Mouse (Mus musculus): Measurements from ENCODE around the gene Nat8f5. TPM values are rescaled to one million over a fixed set of nuclear protein-coding genes. Genes with fewer than 3 reads are reported as not detected.
"Not testable (repeated sequence)": the region's sequence is repeated elsewhere in the genome, so short reads cannot be mapped to it uniquely, and the experiment has no call there.

The Nat8f5 gene
- total RNA-seq (2021), result 1 to 10 TPM; 5.3 to 6.9 TPM

DNA sequence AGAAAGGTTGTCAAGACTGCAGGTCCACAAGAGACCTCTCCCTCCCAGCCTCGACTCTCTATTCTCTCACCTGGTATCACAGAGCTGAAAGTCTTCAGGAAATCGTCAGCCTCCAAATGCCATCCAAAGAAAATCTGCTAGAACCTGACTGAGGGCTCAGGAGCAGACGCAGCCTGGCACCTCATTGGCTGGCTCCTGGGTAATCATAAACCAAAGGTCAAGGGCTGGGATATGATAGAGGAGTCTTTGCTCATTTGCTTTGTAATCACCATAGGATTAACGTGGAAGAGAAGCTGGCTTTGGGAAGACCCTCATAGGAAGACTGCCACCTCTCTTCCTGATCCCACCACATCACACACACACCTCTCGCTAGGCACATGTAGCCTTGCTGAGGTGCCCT lies at the start of gene Nat8f5, which contains the start of gene Nat8f6:
Gene Nat8f5 (minus strand): TSS at position 136 of the 400 bp plus-strand sequence.
Gene Nat8f6 (minus strand): TSS at position 118 of the 400 bp plus-strand sequence.
- DNase-seq (ENCODE audit: extremely low spot score in 1 of 2, low spot score in 1 of 2), result no peak

DNA sequence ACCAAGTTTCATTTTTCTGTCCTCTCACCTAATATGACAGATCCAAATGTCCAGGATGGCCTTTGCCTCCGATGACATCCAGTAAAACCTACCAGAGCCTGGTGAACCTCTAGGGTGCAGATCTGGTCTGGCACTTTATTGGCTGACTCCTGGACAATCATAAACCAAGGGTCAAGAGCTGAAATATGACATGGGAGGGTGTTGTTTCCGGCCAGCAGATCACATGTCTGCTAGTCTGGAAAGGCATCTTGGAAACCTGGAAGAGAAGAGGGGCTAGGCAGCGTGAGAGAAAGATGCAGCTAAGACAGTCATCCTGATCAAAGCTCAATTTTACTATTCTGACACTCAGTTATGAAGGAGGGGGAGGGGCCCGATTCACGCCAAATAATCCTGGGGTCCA lies 48.2 kb upstream of the Nat8f5 start, which contains the start of gene Nat8f2:
Gene Nat8f2 (minus strand): TSS at position 153 of the 400 bp plus-strand sequence.
- not testable (repeated sequence) for DNase-seq (ENCODE audit: extremely low spot score in 1 of 2, low spot score in 1 of 2)

DNA sequence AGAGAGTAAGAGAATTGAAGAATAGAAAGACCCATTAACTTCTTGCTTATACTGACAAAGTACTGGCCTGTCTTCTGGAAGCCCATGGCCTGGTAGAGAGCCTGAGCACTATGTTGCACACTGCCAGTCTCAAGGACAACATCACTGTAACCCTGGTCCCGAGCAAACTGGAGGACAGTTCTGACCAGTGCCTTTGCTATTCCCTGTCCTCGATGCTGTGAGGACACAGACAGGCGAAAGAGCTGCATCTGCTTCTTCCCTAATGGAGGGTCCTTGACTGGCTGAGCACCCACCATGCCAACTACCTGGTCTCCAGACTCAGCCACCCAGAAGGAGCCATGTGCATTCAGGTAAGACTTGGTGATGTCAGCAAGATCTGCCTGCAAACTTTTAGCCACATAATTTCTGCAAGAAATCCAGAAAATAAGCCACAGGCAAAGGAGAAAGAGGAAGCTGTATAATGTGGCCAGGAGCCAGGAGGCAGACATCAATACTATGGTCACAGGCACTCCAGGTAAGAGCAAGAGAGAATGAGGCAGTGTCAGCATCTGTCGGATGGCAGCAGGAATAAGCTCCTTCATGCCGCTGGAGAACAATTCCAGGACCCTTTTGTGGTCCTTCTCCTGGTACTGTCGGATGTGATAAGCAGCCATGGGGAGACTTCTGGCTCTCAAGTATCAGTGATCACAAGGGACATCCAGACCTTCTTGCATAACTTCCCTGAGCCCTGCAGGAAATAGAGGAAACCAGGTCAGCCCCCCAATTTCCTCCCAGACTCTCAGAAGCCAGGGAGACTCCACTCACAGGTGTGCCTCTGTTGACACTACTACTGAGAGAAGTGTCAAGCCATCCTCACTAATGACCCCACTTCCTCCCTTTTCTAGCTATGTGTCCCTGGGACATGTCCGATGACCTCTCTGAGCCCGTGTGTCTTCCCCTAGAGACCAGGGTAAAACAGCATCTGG lies 47.2 kb upstream of the Nat8f5 start:
- no peak for DNase-seq (ENCODE audit: extremely low spot score in 1 of 2, low spot score in 1 of 2)

DNA sequence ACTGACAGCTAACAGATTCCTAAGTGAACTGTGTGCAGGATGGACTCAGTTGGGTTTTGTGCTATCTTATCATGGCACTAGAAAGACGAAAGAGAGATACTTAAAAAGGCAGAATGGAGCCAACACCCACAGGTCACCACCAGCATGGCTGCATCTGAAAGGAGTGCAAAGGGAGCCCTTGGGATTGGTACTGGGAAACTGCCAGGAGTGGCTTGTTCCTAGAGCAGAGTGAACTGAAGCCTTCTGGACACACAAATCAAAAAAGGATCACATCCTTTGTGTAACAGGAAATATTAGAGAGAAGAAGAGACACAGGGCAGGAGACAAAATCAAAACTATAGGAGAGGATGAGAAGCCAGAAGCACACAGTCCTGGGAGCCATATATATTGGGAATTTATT lies 46.2 kb upstream of the Nat8f5 start:
- not testable (repeated sequence) for DNase-seq (ENCODE audit: extremely low spot score in 1 of 2, low spot score in 1 of 2)

DNA sequence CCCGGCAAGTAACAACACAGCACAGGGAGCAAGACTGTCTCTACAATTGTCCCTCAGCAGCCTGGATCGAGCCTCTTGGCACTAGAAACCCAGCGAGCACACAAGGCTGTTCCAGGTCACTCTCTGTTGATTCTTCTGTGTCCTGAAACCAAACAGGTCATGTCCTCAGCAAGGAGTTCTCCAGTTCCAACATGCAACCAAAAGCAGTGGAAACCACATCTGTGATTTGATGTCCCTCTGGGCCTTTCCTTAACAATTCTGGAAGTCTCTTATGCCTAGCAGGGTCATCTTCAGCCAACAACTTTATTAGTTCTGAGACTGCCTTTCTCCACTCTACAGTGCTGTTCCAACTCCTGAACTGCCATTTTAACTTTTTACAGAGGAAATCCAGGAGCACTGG lies 45.4 kb upstream of the Nat8f5 start:
- DNase-seq (ENCODE audit: extremely low spot score in 1 of 2, low spot score in 1 of 2), result not testable (repeated sequence)

DNA sequence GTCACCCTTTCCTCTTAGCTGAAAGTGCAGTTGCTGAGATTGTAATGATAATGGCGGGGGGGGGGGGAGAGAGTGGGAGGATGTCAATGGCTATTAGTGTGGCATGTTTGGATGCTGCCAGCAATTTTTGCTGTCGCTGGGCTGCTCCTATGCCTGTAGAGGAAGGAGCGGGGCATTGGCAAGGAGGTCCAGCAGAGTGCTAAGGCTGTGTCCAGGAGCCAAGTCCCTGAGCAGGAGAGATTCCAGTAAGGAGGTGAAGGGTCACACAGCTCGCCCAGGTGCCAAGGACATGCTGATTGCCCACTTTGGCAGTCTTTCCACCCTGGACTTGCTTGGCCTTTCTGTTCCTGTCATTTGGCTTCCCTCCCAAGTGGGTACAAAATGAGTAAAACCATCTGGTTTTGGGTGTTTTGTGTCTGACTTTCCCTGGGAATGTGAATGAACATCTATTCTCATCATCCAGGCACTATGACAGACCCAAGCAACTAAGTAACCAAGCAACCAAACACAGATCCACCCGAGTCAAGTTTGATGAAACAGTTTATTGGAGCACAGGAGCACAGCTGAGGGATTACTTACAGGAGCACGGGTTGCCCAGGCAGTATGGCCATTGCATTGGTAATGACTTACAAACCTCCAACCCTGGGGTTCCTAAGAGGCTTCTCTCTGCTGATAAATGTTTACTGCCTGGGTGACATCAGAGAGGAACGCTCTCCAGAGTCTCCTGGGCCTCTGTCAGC lies 44.3 kb upstream of the Nat8f5 start:
- not testable (repeated sequence) for DNase-seq (ENCODE audit: extremely low spot score in 1 of 2, low spot score in 1 of 2)

DNA sequence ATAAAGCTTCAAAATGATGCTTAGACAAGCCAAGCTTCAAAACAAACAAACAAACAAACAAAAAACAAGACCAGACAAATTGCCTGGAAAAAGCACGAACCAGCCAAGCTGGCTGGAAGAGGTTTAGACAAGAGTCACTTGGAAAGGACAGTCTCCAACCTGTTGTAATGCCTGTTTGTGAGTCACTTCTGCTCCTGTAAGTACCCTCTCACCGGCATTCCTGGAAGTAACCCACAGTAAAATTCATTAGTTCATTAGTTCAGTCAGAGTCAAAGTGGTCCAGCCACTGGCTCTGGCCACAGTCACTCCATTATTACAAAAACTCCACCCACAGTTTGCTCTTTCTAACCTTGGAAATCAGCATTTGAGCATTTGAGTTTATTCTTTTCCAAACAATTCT lies 43.1 kb upstream of the Nat8f5 start:
- DNase-seq (ENCODE audit: extremely low spot score in 1 of 2, low spot score in 1 of 2), result no peak

DNA sequence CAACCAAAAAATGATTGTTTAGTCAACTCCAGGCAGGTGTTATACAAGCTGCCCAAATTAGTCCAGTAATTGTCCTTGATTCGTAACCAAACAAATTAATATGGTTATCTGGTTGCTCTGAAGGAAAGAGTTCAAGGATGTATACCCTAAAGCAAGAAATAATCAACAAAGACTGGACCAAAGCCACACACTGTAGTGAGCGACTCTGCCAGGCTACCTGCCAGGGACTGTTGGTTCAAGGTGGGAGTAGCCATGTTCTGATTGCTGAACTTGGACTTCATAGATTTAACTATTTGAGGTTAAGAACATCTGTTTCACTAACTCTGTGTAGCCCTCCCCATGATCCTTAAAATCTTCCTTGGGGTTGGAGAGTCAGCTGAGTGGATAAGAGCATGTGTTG lies 42.4 kb upstream of the Nat8f5 start:
- no peak for DNase-seq (ENCODE audit: extremely low spot score in 1 of 2, low spot score in 1 of 2)

DNA sequence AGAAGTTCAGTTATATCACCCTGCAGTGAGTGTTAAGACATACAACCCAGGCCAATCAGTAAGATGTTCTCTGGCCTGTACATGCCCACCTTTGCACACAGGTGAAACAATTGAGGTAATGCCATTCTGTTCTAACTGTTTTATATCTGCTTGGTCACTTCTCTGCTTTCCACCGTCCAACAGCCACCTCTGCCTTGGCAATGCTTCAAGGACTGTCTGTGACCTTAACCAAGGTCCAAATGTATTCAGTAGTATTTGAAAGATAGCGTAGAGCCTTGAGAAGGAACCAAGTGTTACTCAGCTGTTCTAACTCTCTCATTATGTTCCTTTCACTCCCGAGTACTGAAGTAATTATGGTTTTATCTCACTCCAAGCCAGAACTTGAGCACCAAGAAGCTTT lies 41.8 kb upstream of the Nat8f5 start:
- no peak for DNase-seq (ENCODE audit: extremely low spot score in 1 of 2, low spot score in 1 of 2)

DNA sequence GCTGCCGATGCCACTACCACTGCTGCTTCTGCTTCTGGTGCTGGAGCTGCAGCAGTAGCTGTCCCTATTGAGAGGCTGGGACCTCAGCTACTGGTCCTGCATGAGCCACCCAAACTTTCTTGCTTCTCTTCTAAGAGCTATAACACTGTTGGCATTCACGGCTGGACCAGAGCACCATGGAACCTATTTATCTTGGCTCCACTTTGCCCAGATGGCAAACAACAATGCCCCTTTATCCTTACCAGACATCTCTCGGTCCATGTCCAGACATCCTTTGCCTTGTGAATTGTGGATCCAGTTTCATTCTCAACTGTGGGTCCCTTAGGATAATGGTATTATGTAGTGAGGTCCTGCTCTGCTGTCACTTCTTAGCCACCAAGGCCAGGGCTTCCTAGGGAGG lies 40.5 kb upstream of the Nat8f5 start:
- no peak for DNase-seq (ENCODE audit: extremely low spot score in 1 of 2, low spot score in 1 of 2)

DNA sequence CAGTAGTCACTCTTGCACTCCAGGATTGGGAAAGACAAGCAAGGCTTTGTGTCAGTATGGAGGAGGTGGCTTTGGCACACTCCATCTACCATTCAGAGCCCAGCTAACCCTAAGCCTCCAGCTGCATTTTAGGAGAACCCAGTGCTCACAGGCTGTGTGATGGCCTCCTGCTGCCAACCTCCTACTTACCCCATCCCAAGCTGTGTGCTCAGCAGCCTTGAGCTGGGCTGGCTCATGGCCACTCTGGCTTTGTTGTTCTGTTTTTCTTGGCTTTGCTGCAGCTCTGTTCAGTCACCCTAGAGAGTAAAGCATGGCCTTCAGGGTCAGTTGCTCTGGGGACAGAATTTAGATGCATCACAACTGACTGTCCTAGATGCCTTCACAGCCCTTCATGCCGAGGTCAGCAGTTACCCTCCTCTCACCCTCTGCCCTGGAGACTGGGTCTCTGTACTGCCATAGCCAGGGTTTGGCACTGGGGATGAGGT lies 35.5 kb upstream of the Nat8f5 start:
- DNase-seq (ENCODE audit: extremely low spot score in 1 of 2, low spot score in 1 of 2), result peak in 1 of 2 experiments; percentile 31

DNA sequence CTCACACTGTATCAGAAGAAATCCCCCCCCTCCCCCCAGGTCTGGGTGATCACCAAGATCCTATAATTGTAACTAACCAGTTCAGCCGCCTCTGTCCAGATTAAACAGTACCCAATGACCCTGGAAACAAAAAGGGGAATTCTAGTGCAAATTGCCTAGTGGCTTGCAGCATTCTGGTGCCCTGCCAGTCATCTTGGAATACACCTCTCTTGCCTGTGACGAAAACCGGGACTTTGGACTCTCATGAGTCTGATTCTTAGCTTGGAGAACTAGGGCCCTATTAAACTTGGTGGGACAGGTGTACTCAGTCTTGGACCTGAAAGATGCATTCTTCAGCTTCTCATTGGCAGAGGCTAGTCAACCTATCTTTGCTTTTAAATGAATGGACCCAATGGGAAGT lies 32.7 kb upstream of the Nat8f5 start:
- no peak for DNase-seq (ENCODE audit: extremely low spot score in 1 of 2, low spot score in 1 of 2)

DNA sequence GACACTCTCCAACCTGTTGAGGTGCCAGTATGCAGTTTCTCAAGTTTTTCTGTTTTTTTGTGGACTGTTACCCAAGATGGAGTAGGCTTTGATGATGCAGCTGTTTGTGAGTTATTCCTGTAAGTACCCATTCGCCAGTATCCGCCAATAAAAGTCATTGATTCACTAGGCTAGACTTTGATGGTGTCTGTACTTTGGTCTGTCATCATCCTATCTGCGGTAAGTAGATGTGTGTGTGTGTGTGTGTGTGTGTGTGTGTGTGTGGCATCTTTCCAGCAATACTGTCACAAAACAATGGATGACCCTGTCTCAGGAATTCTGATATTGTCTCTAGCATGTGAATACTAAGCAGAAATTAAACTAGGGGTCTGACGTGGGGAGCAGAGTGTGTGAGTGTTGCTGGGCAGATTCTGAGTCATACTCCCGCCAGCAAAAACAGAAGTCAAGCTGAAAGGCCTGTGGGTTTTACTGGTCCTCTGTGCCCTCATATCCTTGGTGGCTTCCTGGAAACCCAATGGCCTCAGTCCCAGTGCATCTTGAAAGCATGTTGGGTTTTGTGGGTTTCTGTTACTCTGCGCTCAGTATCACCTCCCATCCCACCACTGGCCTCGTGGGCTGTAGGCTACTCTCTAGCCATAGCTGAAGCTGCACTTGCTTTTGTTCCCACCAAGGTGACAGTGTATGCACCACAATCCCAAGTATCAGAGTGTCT lies 30.4 kb upstream of the Nat8f5 start:
- no peak for DNase-seq (ENCODE audit: extremely low spot score in 1 of 2, low spot score in 1 of 2)

DNA sequence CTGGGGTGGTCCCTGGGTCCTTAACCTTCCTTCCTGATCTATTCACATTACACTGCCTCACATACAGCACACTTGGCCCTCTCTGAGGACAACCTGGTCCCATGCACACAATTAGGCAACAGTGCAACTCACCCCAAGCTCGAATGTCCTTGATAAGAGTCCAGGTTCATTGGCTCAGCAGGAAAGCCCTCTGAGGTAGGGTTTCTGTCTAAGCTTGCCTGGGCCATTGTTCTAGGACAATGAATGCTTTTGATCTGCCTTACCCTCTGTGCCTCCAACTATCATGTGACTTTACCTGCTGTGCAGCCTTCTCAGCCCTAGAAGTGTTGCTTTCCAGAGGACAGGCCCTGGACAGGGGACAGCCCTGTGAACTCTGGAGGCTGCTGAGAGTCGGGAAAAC lies 28.5 kb upstream of the Nat8f5 start:
- no peak for DNase-seq (ENCODE audit: extremely low spot score in 1 of 2, low spot score in 1 of 2)

DNA sequence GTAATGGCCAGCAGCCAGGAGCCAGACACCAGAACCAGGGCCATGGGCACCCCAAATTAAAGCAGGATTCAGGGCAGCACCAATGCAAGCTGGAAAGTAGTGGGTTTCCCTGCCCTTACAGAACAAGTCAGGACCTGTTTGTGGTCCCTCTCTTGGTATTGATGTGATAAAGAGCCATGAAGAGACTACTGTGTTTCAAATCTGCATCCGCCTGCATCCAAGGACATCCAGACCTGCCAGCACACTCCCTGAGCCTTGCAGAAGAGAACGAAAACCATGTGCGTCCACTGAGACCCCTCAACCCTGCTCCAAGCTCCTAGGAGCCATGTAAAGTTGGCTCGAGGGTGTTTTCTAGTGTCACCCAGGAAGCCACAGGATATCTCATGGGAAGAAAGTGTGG lies 27.4 kb upstream of the Nat8f5 start:
- no peak for DNase-seq (ENCODE audit: extremely low spot score in 1 of 2, low spot score in 1 of 2)

DNA sequence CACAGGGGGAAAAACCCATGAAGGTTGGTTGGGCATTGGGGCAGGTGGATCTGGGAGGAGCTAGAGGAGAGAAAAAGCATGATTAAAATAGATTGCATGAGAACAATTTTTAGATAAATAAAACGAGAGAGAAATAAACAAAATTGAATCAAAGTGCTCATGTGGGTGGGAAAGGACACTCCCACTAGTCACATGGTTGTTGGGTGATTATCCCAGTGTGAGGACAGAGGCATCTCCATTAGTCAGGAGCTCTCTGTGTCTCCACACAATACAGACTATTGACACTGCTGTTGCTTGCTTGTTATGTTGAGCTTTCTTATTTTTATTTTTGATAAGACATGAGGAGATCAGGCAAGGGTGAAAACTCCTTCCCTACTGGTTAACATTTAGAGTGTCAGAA lies 26.1 kb upstream of the Nat8f5 start:
- no peak for DNase-seq (ENCODE audit: extremely low spot score in 1 of 2, low spot score in 1 of 2)

DNA sequence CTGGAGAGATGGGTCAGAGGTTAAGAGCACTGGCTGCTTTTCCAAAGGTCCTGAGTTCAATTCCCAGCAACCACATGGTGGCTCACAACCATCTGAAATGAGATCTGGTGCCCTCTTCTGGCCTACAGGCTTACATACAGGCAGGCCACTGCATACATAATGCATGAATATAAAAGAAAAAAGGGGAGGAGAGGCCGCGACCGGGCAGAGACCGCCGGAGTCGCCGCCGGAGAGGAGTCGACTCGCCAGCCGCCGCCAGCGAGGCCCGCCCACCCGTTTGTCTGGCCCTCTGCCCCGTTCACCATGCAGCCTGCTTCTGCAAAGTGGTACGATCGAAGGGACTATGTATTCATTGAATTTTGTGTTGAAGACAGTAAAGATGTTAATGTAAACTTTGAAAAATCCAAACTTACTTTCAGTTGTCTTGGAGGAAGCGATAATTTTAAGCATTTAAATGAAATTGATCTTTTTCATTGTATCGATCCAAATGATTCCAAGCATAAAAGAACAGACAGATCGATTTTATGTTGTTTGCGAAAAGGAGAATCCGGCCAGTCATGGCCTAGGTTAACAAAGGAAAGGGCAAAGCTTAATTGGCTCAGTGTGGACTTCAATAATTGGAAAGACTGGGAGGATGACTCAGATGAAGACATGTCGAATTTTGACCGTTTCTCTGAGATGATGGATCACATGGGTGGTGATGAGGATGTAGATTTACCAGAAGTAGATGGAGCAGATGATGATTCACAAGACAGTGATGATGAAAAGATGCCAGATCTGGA lies 23.1 kb upstream of the Nat8f5 start:
- not testable (repeated sequence) for DNase-seq (ENCODE audit: extremely low spot score in 1 of 2, low spot score in 1 of 2)

DNA sequence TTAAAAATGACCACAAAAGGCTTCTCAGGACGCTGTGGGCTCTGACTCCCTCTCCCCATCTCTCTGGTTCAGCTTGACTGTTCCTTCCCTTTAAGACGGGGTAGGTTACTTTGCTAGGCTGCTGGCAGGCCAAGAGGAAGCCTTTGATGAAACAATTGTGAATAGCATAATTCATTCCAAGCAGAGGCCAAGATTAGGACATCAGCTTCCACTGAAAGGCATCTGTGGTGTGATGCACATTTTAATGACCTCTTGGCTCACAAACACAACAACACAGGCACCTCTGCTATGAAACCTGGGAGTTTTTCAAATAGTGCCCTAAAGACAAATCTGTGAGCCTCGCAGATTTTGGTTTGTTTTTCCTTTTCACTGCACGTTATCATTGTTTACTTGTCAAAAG lies 19.2 kb upstream of the Nat8f5 start:
- DNase-seq (ENCODE audit: extremely low spot score in 1 of 2, low spot score in 1 of 2), result no peak

DNA sequence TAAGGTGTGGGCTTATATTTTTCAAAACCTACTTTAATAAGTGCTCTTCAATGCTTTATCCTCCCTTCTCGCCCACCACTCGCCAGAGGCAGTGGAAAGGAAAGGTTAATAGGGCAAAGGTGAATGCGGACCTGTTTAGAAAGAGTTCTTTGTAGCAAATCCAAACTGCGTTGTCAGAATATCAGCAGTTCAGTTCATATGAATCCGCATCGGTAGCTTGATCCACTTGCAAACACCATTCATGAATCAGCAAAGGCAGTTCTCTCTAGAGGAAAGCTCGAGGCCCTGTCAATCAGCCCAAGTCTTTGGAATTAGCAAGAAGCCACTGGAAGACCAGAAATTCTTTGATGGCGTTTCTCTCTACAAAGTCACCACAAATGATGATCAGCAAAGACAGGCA lies 17.9 kb upstream of the Nat8f5 start:
- no peak for DNase-seq (ENCODE audit: extremely low spot score in 1 of 2, low spot score in 1 of 2)

DNA sequence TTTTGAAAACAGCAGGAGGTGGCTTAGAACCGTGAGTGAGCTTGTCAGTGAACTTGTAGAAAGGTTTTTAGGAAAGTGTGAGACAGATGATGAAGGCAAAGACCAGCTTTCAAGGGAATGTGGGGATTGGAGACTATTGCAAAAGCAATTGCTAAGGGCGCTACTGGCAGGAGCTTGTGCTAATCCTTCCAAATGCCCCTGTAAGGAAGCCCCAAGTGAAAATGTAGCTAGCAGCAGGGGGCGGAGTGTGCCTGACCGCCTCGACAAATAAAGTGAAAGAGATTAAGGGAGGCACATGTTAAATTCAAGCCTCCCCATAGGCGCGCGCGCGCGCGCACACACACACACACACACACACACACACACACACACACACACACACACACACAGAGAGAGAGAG lies 16.5 kb upstream of the Nat8f5 start:
- not testable (repeated sequence) for DNase-seq (ENCODE audit: extremely low spot score in 1 of 2, low spot score in 1 of 2)

Measured in layer of hippocampus, postnatal 25 days (tissue).